Mouse (Mus musculus) G1E (cell line): Measurements from ENCODE around the gene Atp11a. TPM values are rescaled to one million over a fixed set of nuclear protein-coding genes. Genes with fewer than 3 reads are reported as not detected.

Experiments used
- ATAC-seq: 2 replicates; pipeline ENCODE4 v1.8.0; 2016; ENCODE audit warnings: mild to moderate bottlenecking; ENCODE audit not compliant: insufficient number of reproducible peaks, poor library complexity, low FRiP score, severe bottlenecking; ENCODE audit errors: extremely low read depth
- DNase-seq: peaks from one replicate; pipeline ENCODE4 v3.0.0; 2012; ENCODE audit warnings: low spot score
- H3K27me3 ChIP-seq: 2 replicates; pipeline ENCODE4 v1.6.1; 2012; ENCODE audit warnings: mild to moderate bottlenecking, low read length, inconsistent platforms; ENCODE audit not compliant: insufficient read depth
- H3K36me3 ChIP-seq: replicated peaks from 2 replicates; pipeline ENCODE3; 2012; ENCODE audit warnings: mild to moderate bottlenecking, inconsistent platforms
- H3K4me1 ChIP-seq: 2 replicates; pipeline ENCODE4 v1.6.1; 2012; ENCODE audit warnings: low read depth, low read length, inconsistent platforms, mixed read lengths; ENCODE audit not compliant: insufficient read depth
- H3K4me3 ChIP-seq: 2 replicates; pipeline ENCODE4 v1.5.1; 2012; ENCODE audit warnings: low read depth, mild to moderate bottlenecking, inconsistent platforms, low read length, moderate library complexity, mixed read lengths
- H3K9me3 ChIP-seq: replicated peaks from 2 replicates; pipeline ENCODE4 v1.6.1; 2012; ENCODE audit warnings: inconsistent platforms
- CTCF ChIP-seq: IDR thresholded peaks from 2 replicates; pipeline ENCODE4 v1.5.1; 2012; ENCODE audit warnings: low read depth, low read length, inconsistent platforms, mixed read lengths
- GATA1 ChIP-seq: IDR thresholded peaks from 2 replicates; pipeline ENCODE4 v1.6.1; 2012; ENCODE audit warnings: borderline replicate concordance, low read length, inconsistent platforms, mixed read lengths
- GATA2 ChIP-seq: IDR thresholded peaks from 2 replicates; pipeline ENCODE4 v1.6.1; 2012; ENCODE audit warnings: low read depth, low read length, inconsistent platforms, borderline replicate concordance
- POLR2AphosphoS5 ChIP-seq: IDR thresholded peaks from 2 replicates; pipeline ENCODE4 v1.6.1; 2012; ENCODE audit warnings: low read depth, low read length, inconsistent platforms; ENCODE audit not compliant: insufficient replicate concordance
- TAL1 ChIP-seq: conservative IDR thresholded peaks from 2 replicates; pipeline ENCODE4 v1.6.1; 2012; ENCODE audit warnings: low read depth, low read length, inconsistent platforms, mixed read lengths
- polyA plus RNA-seq: library from polyadenylated mRNA; stranded (reverse); fragments of >175 nt; gene quantifications from 2 replicates; pipeline ENCODE4 v1.2.3, GENCODE M21; 2012
- total RNA-seq, 2 experiments: library from RNA; stranded (forward) in 1 of 2; stranded (reverse) in 1 of 2; fragments of 200-1000 nt in 1 of 2; fragments of >200 nt in 1 of 2; fragmentation: Nextera tagmentation in 1 of 2; gene quantifications; 2 replicates each; pipeline ENCODE4 v1.2.3; 2014 to 2017

The Atp11a gene
- total and polyA plus RNA-seq, 3 experiments: 0.27 TPM; not detected in 2

GRCm38 (mm10) chr8:12895535-12896150 lies 138.8 kb downstream of the Atp11a start:
- DNase-seq (no peak), ATAC-seq (no peak; the same call in 1 of the 2 replicates)
- no peak for TF ChIP-seq POLR2AphosphoS5
- no peak for TF ChIP-seq GATA2
- no peak for TF ChIP-seq GATA1
- TF ChIP-seq TAL1: no peak
- TF ChIP-seq CTCF: no peak
- Histone ChIP-seq H3K4me3 (no peak overlapping the region), H3K9me3 (no peaks in the 10 kb centered on the region), H3K4me1 (no peaks in the 10 kb centered on the region), H3K36me3 (no peaks in the 10 kb centered on the region), H3K27me3 (peaks cover 19% of the 10 kb centered on the region)

- Histone ChIP-seq H3K4me3 (no peak overlapping the region), H3K27me3 (peaks cover 21% of the 10 kb centered on the region), H3K9me3 (no peaks in the 10 kb centered on the region), H3K4me1 (no peaks in the 10 kb centered on the region), H3K36me3 (no peaks in the 10 kb centered on the region)
- no peak for DNase-seq
- no peak for ATAC-seq
- peak; percentile 51 for TF ChIP-seq CTCF
- no peak for TF ChIP-seq TAL1
- TF ChIP-seq GATA1: no peak
These were observed 139.9 kb downstream of the Atp11a start for GRCm38 (mm10) chr8:12896494-12897373.

GRCm38 (mm10) chr8:12897815-12898214 lies 141.0 kb downstream of the Atp11a start:
- TF ChIP-seq TAL1 (no peak), POLR2AphosphoS5 (no peak), CTCF (no peak), GATA1 (no peak), GATA2 (no peak)
- Histone ChIP-seq H3K4me1 (no peaks in the 10 kb centered on the region), H3K36me3 (no peaks in the 10 kb centered on the region), H3K9me3 (no peaks in the 10 kb centered on the region), H3K27me3 (peaks cover 18% of the 10 kb centered on the region), H3K4me3 (no peak overlapping the region)
- DNase-seq (no peak), ATAC-seq (no peak)

DNA sequence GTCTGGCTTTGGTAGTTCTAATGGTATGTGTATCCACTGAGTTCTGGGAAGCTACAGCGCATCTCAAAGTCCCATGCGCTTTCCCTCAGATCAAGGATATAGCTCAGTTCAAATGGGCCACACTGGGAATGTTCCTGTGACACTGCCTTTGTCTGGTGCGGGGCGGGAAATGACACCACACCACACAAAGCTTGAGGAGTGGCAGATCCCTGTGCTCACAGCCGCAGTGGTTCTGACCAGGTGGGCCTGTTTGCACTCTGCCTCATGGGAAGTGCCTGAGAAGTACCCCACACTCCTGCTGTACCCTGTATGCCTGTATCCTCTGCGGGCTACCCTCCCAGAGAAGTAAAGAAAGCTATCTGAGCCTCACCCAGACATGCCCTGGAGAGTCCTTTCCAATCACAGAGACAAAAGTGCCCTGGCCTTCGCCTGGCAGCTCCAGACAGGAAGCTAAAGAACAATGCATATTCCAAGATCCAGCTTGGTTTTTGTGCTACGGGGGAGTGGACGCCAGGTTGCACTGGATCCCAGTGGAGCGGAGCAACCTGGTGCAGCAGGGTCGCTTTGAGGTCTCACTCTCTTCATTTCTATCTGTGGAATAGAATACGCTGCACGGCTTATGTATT lies 147.1 kb downstream of the Atp11a start:
- TF ChIP-seq POLR2AphosphoS5 (no peak), GATA2 (no peak), CTCF (no peak), TAL1 (no peak), GATA1 (no peak)
- H3K27me3 ChIP-seq: peaks cover 15% of the 10 kb centered on the region
- no peak for ATAC-seq
- H3K36me3 ChIP-seq: no peaks in the 10 kb centered on the region
- no peak for DNase-seq
- H3K9me3 ChIP-seq: no peaks in the 10 kb centered on the region
- H3K4me3 ChIP-seq: no peak overlapping the region
- no peaks in the 10 kb centered on the region for H3K4me1 ChIP-seq

DNA sequence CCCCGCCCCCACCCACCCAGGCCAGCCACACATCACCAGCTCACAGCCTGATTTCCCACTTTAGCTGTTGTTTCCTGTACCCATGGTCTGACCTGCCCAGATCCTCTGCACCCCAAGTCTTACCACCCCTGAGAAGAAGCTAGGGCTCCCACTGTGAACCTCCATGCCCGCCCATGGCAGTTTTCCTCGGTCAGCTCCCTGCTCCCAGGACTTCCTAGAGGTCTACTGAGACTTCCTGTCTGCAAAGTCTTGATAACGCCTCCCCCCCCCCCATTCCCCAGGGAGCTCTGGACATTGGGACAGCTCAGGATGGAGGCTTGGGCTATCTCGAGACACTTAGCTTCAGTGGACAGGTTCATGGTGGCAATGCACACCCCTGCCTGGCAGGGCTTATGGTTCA lies 148.3 kb downstream of the Atp11a start:
- ATAC-seq (no peak), DNase-seq (no peak)
- H3K4me3 ChIP-seq: no peak overlapping the region
- no peaks in the 10 kb centered on the region for H3K4me1 ChIP-seq
- TF ChIP-seq POLR2AphosphoS5: no peak
- peaks cover 12% of the 10 kb centered on the region for H3K27me3 ChIP-seq
- H3K36me3 ChIP-seq: no peaks in the 10 kb centered on the region
- H3K9me3 ChIP-seq: no peaks in the 10 kb centered on the region

- H3K27me3 ChIP-seq: peaks cover 11% of the 10 kb centered on the region
- TF ChIP-seq TAL1 (no peak), GATA1 (no peak), GATA2 (no peak), POLR2AphosphoS5 (no peak), CTCF (no peak)
- H3K9me3 ChIP-seq: no peaks in the 10 kb centered on the region
- no peak overlapping the region for H3K4me3 ChIP-seq
- no peak for DNase-seq
- H3K4me1 ChIP-seq: no peaks in the 10 kb centered on the region
- no peak for ATAC-seq
- no peaks in the 10 kb centered on the region for H3K36me3 ChIP-seq
These were observed 148.9 kb downstream of the Atp11a start for GRCm38 (mm10) chr8:12905599-12906321.
